Mouse (Mus musculus): ENCODE measurements at regions not wholly inside any gene's neighbourhood (a gene's known extent, or its start where the extent isn't known, plus 50 kb on each side); places are given as distances from the start of the nearest gene placed in this dataset.

GRCm38 (mm10) chr7:125188986-125189385, 255.5 kb upstream of the Kdm8 start:
- Histone ChIP-seq H3K9ac (replicated peaks) (no peak overlapping the region), H3K27me3 (peaks cover 25% of the 10 kb centered on the region), H3K27ac (replicated peaks) (no peak overlapping the region), H3K9me3 (no peaks in the 10 kb centered on the region), H3K4me1 (0 out of 2 replicates have a peak, but pooled peaks cover 4% of the 10 kb centered on the region), H3K4me3 (no peak overlapping the region), H3K4me2 (replicated peaks) (no peak overlapping the region), H3K36me3 (no peaks in the 10 kb centered on the region)
- 84% methylated on average over 5 of the region's 5 CpGs for WGBS
- no peak for ATAC-seq (replicated peaks)

- 0 out of 2 replicates have a peak, but pooled peaks cover 19% of the 10 kb centered on the region for H3K27me3 ChIP-seq
- no peak for ATAC-seq (replicated peaks)
- H3K27ac ChIP-seq (replicated peaks) = no peak overlapping the region
- 76% methylated on average over 6 of the region's 6 CpGs for WGBS
- H3K4me1 ChIP-seq = 0 out of 2 replicates have a peak, but pooled peaks cover under 1% of the 10 kb centered on the region
- no peak overlapping the region for H3K4me3 ChIP-seq
- H3K4me2 ChIP-seq (replicated peaks) = no peak overlapping the region
- no peaks in the 10 kb centered on the region for H3K9me3 ChIP-seq
- H3K36me3 ChIP-seq = no peaks in the 10 kb centered on the region
- no peak overlapping the region for H3K9ac ChIP-seq (replicated peaks)
Measured at GRCm38 (mm10) chr7:125190067-125190466, 254.4 kb upstream of the Kdm8 start.

DNA sequence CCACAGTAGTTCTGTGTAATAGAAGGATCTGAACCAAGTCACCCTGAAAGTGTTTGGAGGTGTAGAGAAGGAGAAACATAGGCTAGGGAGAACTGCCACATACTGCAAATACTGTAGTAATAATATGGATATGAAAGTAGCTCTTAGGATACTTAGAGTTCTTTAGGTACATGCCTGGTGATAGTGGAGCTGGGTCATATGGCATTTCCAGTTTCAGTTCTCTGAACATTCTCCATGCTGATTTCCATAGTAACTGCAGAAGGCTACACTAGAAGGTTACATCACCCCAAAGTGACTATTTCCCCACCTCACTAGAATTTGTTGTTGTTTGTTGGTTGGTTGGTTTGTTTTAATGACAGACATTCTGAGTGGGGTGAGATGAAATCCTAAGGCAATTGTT, 253.2 kb upstream of the Kdm8 start:
- ATAC-seq (replicated peaks) = no peak
- Histone ChIP-seq H3K36me3 (no peaks in the 10 kb centered on the region), H3K4me2 (replicated peaks) (no peak overlapping the region), H3K9ac (replicated peaks) (no peak overlapping the region), H3K4me1 (no peaks in the 10 kb centered on the region), H3K27ac (replicated peaks) (no peak overlapping the region), H3K9me3 (no peaks in the 10 kb centered on the region), H3K27me3 (0 out of 2 replicates have a peak, but pooled peaks cover 12% of the 10 kb centered on the region), H3K4me3 (no peak overlapping the region)

DNA sequence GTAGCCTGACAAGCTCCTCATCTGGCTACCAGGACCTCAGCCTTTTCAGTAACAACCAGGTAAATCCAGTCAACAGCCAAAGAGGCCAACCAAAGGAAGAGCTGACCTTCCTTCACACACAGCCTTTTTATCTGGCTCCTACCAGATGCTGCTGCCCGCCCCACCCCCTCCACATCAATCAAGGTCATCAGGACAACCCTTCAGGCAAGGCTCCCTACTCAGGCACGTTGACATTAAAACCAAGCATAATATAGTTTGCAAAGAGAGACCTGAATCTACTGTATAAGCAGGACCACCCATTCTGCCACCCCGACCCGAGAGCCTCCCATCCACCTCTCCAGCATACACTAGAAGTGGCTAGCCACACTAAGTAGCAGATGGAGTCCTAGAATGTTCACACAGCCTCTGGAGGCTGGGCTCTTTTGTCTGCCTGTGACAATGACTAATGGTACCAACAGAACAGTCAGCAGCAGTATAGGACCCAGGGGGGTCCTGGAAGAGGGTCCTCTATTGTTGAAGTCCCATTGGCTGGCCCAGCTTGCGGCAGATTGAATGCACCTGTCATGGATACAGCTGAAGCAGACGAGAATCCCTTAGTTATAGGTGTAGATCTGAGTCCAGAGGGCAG, 233.0 kb upstream of the Kdm8 start:
- Histone ChIP-seq H3K4me1 (no peaks in the 10 kb centered on the region), H3K27ac (replicated peaks) (no peak overlapping the region), H3K9me3 (no peaks in the 10 kb centered on the region), H3K36me3 (no peaks in the 10 kb centered on the region), H3K4me3 (no peak overlapping the region), H3K4me2 (replicated peaks) (no peak overlapping the region), H3K27me3 (no peaks in the 10 kb centered on the region), H3K9ac (replicated peaks) (no peak overlapping the region)
- 79% methylated on average over 6 of the region's 6 CpGs for WGBS
- no peak for ATAC-seq (replicated peaks)

DNA sequence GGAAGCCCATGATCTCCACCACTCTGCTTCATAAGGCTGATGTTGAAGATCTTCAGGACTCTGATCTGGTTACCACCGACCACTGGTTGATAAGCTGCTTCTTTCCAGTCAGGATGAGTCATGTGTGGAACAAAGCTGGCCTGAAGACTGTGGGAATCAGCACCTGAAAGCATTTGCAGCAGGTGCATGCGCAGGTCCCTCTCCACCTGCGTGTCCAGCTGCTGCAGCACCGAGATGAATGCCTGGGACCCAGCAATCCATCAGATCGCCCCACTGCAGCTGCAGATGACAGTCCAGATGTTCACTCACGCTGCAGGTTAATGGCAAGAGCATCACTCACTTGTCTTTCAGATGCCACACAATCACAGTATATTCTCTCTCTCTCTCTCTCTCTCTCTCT, 230.4 kb upstream of the Kdm8 start:
- no peaks in the 10 kb centered on the region for H3K27me3 ChIP-seq
- H3K36me3 ChIP-seq = no peaks in the 10 kb centered on the region
- no peak overlapping the region for H3K4me3 ChIP-seq
- no peak overlapping the region for H3K9ac ChIP-seq (replicated peaks)
- H3K4me1 ChIP-seq = no peaks in the 10 kb centered on the region
- ATAC-seq (replicated peaks) = no peak
- no peak overlapping the region for H3K4me2 ChIP-seq (replicated peaks)
- H3K27ac ChIP-seq (replicated peaks) = no peak overlapping the region
- H3K9me3 ChIP-seq = no peaks in the 10 kb centered on the region
- 82% methylated on average over 6 of the region's 6 CpGs for WGBS

- Histone ChIP-seq H3K9me3 (no peaks in the 10 kb centered on the region), H3K4me2 (replicated peaks) (no peak overlapping the region), H3K27me3 (no peaks in the 10 kb centered on the region), H3K4me1 (no peaks in the 10 kb centered on the region), H3K36me3 (no peaks in the 10 kb centered on the region), H3K4me3 (no peak overlapping the region), H3K9ac (replicated peaks) (no peak overlapping the region), H3K27ac (replicated peaks) (no peak overlapping the region)
- 86% methylated on average over 4 of the region's 4 CpGs for WGBS
- ATAC-seq (replicated peaks) = no peak
Measured at GRCm38 (mm10) chr7:125217630-125218029, 226.8 kb upstream of the Kdm8 start.

DNA sequence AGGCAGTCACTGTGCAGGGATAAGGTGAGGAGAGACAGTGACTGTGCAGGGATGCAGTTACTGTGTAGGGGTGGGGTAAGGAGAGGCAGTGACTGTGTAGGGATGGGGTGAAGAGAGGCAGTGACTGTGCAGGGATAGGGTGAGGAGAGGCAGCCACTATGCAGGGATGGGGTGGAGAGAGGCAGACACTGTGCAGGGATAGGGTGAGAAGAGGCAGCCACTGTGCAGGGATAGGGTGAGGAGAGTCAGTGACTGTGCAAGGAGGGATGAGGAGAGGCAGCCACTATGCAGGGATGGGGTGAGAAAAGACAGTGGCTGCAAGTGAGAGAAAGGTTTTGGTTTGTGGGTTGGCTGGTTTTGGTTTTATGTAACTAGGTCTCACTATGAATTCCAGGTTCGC, 221.8 kb upstream of the Kdm8 start:
- H3K27me3 ChIP-seq = no peaks in the 10 kb centered on the region
- no peaks in the 10 kb centered on the region for H3K9me3 ChIP-seq
- no peak overlapping the region for H3K4me3 ChIP-seq
- 92% methylated on average over 1 of the region's 1 CpGs for WGBS
- no peak overlapping the region for H3K27ac ChIP-seq (replicated peaks)
- ATAC-seq (replicated peaks) = no peak
- H3K36me3 ChIP-seq = no peaks in the 10 kb centered on the region
- no peak overlapping the region for H3K9ac ChIP-seq (replicated peaks)
- no peak overlapping the region for H3K4me2 ChIP-seq (replicated peaks)
- H3K4me1 ChIP-seq = no peaks in the 10 kb centered on the region

- H3K9me3 ChIP-seq = no peaks in the 10 kb centered on the region
- H3K27me3 ChIP-seq = no peaks in the 10 kb centered on the region
- H3K4me1 ChIP-seq = no peaks in the 10 kb centered on the region
- H3K4me2 ChIP-seq (replicated peaks) = no peak overlapping the region
- H3K36me3 ChIP-seq = no peaks in the 10 kb centered on the region
- H3K9ac ChIP-seq (replicated peaks) = no peak overlapping the region
- H3K27ac ChIP-seq (replicated peaks) = no peak overlapping the region
- no peak for ATAC-seq (replicated peaks)
- WGBS = 37% methylated on average over 7 of the region's 7 CpGs
- H3K4me3 ChIP-seq = no peak overlapping the region
Measured at GRCm38 (mm10) chr7:125234911-125235310, 209.6 kb upstream of the Kdm8 start.

DNA sequence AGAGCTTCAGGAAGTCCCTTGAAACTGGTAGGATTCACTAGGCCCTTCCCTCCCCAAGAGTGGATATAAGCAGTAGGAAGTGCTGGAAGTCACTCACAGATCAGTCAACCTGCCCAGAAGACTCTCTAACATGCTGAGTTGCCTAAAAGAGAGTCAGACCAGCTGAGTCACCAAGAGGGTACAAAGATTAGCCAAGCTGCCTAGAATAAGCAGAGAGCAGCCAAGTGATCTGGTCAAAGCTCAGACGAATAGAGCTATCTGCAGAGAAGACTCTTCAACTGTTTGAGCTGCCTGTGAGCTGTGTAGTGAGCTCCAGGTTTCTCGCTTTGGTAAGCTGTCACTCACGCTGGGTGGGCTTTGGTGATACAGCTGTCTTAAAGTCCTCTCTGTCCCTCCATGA, 207.4 kb upstream of the Kdm8 start:
- H3K4me3 ChIP-seq = no peak overlapping the region
- no peak for ATAC-seq (replicated peaks)
- no peak overlapping the region for H3K27ac ChIP-seq (replicated peaks)
- H3K36me3 ChIP-seq = no peaks in the 10 kb centered on the region
- H3K9ac ChIP-seq (replicated peaks) = no peak overlapping the region
- H3K4me2 ChIP-seq (replicated peaks) = no peak overlapping the region
- no peaks in the 10 kb centered on the region for H3K9me3 ChIP-seq
- H3K4me1 ChIP-seq = no peaks in the 10 kb centered on the region
- WGBS = 83% methylated on average over 3 of the region's 3 CpGs
- no peaks in the 10 kb centered on the region for H3K27me3 ChIP-seq

DNA sequence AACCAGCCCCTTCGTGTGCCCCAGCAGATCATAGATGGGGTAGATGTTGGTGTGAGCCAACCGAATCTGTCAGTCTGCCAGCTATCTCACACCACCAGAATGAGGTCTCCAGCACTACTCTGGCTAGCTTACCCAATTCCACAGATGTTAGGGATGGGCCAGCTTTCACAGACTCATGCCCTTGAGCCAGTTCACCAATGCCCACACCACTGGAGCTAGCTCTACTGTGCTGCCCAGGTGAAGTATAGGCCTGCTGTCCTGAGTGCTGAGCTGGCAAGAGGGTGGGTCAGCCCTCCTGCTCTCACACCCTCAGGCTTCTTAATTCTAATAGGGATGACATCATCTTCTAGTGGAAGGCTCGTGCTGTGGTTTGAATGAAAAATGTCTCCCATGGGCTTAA, 201.5 kb upstream of the Kdm8 start:
- WGBS = 78% methylated on average over 3 of the region's 3 CpGs
- Histone ChIP-seq H3K36me3 (no peaks in the 10 kb centered on the region), H3K9ac (replicated peaks) (no peak overlapping the region), H3K4me3 (no peak overlapping the region), H3K9me3 (no peaks in the 10 kb centered on the region), H3K27ac (replicated peaks) (no peak overlapping the region), H3K27me3 (no peaks in the 10 kb centered on the region), H3K4me2 (replicated peaks) (no peak overlapping the region), H3K4me1 (no peaks in the 10 kb centered on the region)
- ATAC-seq (replicated peaks) = no peak

- H3K9me3 ChIP-seq = no peaks in the 10 kb centered on the region
- no peak for ATAC-seq (replicated peaks)
- peaks cover 7% of the 10 kb centered on the region; the same call in 1 of the 2 replicates for H3K4me1 ChIP-seq
- H3K9ac ChIP-seq (replicated peaks) = no peak overlapping the region
- no peaks in the 10 kb centered on the region for H3K36me3 ChIP-seq
- no peak overlapping the region for H3K27ac ChIP-seq (replicated peaks)
- H3K4me3 ChIP-seq = no peak overlapping the region
- no peak overlapping the region for H3K4me2 ChIP-seq (replicated peaks)
- WGBS = 97% methylated on average over 3 of the region's 3 CpGs
- H3K27me3 ChIP-seq = no peaks in the 10 kb centered on the region
Measured at GRCm38 (mm10) chr7:125248386-125248785, 196.1 kb upstream of the Kdm8 start.

DNA sequence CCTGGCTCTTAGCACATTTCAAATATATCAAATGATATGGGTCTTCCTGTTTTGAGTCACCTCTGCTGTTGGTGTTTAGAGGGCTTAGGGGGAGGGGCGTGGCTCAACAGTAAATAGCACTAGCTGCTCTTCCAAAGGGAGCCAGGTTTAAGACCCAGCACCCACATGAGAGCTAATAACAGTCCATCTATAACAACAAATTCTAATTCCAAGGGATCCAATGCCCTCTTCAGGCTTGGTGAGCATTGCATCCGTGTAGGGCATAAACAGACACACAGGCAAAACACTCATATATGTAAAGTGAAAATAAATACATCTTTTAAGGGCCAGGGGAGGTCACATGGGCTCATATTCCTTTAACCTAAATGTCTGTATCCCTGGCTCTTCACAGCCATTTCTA, 194.1 kb upstream of the Kdm8 start:
- Histone ChIP-seq H3K36me3 (no peaks in the 10 kb centered on the region), H3K27ac (replicated peaks) (no peak overlapping the region), H3K9me3 (no peaks in the 10 kb centered on the region), H3K9ac (replicated peaks) (no peak overlapping the region), H3K4me1 (peaks cover 16% of the 10 kb centered on the region), H3K4me3 (no peak overlapping the region), H3K4me2 (replicated peaks) (no peak overlapping the region), H3K27me3 (no peaks in the 10 kb centered on the region)
- no peak for ATAC-seq (replicated peaks)
- 78% methylated on average over 2 of the region's 2 CpGs for WGBS

DNA sequence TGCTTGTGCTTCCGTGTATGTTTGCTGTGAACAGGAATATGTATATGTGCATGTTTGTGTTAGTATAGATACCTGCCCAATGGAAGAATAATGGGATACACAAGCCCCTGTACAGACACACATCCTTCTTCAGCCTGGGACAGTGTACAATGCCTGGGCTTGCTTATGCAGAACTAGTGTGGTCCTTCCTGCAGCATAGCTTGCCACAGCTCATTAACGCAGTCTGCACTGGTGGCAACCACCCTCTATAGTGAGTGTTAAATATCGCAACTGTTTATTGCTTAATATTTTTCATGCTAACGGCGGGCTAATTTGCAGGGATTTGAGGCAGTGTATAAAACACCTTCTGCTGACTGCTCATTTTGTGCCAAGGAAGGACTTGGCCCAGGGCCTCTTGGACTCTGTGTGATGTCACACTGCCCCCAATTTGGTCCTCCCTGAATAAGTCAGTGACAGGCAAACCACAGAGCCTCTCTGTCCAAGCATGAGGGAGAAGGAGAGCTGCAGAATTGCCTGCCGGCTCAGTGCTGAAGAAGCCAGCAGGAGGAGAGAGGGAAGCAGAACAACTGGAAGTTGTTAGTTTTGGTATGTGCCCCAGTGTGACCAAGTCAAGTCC, 193.4 kb upstream of the Kdm8 start:
- Histone ChIP-seq H3K4me3 (no peak overlapping the region), H3K9ac (replicated peaks) (no peak overlapping the region), H3K4me1 (peaks cover 16% of the 10 kb centered on the region), H3K27me3 (no peaks in the 10 kb centered on the region), H3K9me3 (no peaks in the 10 kb centered on the region), H3K36me3 (no peaks in the 10 kb centered on the region), H3K4me2 (replicated peaks) (no peak overlapping the region), H3K27ac (replicated peaks) (no peak overlapping the region)
- WGBS = 44% methylated on average over 6 of the region's 6 CpGs
- peak; percentile 68 for ATAC-seq (replicated peaks)

Measured in forebrain, embryonic 15.5 days (tissue).